Mouse (Mus musculus) CD8-positive naive resting alpha-beta T cell, adult 57 days (primary cell): ENCODE results near the gene Ranbp10. TPM values are rescaled to one million over a fixed set of nuclear protein-coding genes. Genes with fewer than 3 reads are reported as not detected.

Experiments
- total RNA-seq: library from RNA; stranded (reverse); gene quantifications from one replicate; pipeline ENCODE4 v1.2.4, GENCODE M21; 2023

The Ranbp10 gene
- total RNA-seq, result 44.5 TPM

DNA sequence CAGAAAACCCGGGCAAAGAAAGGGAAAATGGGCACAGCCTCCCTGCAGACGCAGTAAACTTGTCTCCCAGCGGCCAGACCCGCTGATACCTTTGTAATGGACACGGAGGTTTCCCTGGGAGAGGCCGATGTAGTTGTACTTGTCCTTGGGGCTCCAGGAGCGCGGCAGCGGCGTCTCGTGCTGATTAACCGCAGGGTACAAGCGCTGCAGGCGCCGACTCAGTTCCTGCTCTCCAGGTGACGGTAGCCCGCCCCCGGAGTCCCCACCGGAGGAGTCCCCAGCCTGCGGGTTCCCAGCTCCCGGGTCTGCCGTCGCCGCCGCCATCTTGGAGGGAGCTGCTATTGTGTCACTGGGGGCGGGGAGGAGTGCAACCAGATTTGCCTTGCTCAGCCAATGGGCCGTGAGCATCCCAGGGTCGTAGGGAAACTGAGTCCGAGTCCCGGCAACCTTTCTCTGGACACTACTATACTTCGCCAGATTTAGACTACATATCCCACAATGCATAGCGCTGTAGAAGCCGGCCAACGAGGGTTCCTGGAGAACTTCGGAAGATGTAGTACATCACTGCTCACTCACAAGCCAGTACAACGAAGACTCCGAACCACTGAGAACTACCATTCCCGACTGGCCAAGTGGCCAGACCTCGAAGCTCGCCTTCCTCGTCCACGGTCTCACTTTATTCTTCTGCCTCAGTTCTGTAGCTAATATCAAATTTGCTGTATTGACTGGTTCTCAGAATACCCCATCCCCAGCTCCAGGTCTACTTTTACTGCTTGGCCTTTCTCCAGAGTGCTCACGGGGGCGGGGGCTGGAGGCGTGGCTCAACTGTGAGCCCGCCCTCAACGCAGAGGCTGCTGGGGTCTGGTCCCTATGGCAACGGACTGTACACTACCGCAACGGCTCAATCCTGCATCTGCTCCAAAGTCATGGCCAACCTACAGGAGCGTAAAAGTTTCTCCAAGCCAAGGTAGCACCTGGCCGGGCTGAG is at the start of gene Ranbp10, which contains the start of gene Tsnaxip1:
Gene Ranbp10, minus strand, starts transcription at position 490 of the 988 bp plus-strand sequence.
Gene Tsnaxip1, plus strand, starts transcription at position 871 of the 988 bp plus-strand sequence.

DNA sequence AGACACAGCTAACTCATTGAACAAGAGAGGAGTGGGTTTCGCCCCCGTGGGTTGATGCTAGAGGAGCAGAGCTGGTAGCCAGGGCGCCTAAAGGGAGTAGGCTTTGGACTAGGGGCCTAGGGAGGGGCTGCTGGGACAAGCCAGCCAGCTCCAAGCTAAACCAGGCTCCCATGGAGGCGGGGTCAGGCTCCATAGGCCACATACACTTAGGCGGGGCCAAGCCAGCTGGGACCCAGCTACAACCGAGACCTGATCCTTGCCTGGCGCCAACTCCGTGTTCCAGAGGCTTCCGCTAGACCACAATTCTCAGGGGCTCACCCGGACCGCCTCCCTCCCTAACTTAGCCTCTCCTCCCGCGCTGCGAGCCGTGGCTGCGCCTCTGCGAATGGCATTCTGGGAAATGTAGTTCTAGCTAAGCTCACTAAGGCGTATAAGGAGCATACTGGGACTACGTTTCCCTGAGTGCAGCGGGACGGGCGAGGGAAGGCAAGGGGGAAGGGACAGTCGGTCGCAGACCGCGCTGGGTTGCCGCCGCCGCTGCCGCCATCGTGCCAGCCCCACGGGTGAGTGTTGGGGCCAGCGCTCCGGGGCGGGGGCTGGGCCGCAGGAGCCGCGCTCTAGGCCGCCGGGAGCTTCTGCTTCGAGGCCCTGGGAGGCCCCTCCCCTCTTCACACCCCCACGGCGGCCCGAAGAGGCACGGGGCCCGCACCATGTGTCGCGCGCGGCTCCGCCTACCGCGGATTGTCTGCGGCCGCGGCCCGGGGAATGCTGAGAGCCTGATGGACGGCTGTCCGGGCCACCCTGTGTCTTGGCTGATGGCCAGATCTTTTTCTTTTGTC is 33.2 kb upstream of the Ranbp10 start, which contains the start of gene Nutf2:
Gene Nutf2, plus strand, starts transcription at position 438 of the 839 bp plus-strand sequence.

DNA sequence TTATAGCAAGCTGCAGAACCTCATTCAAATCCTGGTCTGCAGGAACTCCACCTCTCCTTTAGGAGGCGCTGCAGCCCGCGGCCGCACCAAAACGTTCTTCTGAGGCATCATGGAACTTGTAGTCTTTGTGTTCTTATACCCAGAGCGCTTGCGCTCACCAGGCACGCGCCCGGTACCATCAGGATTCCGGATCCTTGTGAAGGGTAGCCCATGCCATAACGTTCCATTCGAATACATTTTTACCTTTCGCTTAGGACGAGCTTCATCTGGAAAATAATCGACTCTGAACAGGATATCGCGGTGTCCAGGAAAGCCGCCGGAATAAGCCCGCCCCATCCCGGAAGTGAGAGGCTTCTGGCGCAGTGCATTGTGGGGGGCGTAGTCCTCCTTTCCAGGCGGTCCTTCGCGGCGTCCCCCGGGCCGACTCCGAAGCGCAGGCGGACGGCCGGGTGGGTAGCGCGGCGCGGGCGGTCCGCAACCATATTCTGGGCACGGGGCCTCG is 27.6 kb upstream of the Ranbp10 start, which contains the start of gene Thap11:
Gene Thap11, plus strand, starts transcription at position 418 of the 502 bp plus-strand sequence.

DNA sequence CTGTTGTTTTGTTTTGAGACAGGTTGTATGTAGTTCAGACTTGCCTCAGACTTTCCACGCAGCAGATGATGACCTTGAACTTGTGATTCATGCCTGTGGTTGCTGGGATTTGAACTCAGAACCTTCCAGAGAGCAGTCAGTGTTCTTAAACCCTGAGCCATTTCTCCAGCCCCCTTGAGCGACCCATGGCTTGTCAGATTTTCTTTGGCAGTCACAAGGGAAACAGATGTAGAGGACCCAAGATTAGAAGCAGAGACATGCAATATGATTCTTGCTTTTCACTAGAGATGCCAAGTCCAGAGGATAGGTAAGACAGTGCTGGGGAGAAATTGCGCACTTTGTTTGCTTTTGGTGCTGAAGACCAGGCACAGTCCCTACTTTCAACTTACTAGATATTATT is 26.0 kb upstream of the Ranbp10 start, which contains the start of gene Cenpt:
Gene Cenpt, minus strand, starts transcription at position 101 of the 400 bp plus-strand sequence.

GRCm38 (mm10) chr8:105758277-105759108 is 68.7 kb downstream of the Ranbp10 start, which contains the start of gene Gfod2:
Gene Gfod2 (minus strand): TSS chr8:105758664.

Other genes starting within 250 kb of the Ranbp10 start
- 18.9 TPM for gene Ripor1, start 222.1 kb downstream of the Ranbp10 start, total RNA-seq
- gene Ctcf, start 190.8 kb downstream of the Ranbp10 start, total RNA-seq, result 148 TPM
- gene Agrp, start 190.0 kb downstream of the Ranbp10 start, total RNA-seq, result not detected
- 126 TPM for gene Carmil2, start 141.1 kb downstream of the Ranbp10 start, total RNA-seq
- 52.6 TPM for gene Acd, start 126.2 kb downstream of the Ranbp10 start, total RNA-seq
- gene Pard6a, start 126.2 kb downstream of the Ranbp10 start, total RNA-seq, result 10.6 TPM
- not detected for gene 4933405L10Rik, start 119.7 kb downstream of the Ranbp10 start, total RNA-seq
- 2.9 TPM for gene Enkd1, start 119.1 kb downstream of the Ranbp10 start, total RNA-seq
- 6.0 TPM for gene Gfod2, start 68.7 kb downstream of the Ranbp10 start, total RNA-seq
- gene Tsnaxip1, start 381 bp upstream of the Ranbp10 start, total RNA-seq, result 0.24 TPM
- gene Cenpt, start 25.9 kb upstream of the Ranbp10 start, total RNA-seq, result 18.6 TPM
- 18.5 TPM for gene Thap11, start 27.8 kb upstream of the Ranbp10 start, total RNA-seq
- gene Nutf2, start 33.2 kb upstream of the Ranbp10 start, total RNA-seq, result 18.0 TPM
- 87.4 TPM for gene Edc4, start 53.5 kb upstream of the Ranbp10 start, total RNA-seq
- gene Nrn1l, start 66.2 kb upstream of the Ranbp10 start, total RNA-seq, result not detected
- 23.3 TPM for gene Pskh1, start 73.1 kb upstream of the Ranbp10 start, total RNA-seq
- 6.9 TPM for gene Ctrl, start 106.5 kb upstream of the Ranbp10 start, total RNA-seq
- gene Psmb10, start 111.1 kb upstream of the Ranbp10 start, total RNA-seq, result 138 TPM
- not detected for gene Lcat, start 116.0 kb upstream of the Ranbp10 start, total RNA-seq
- 17.1 TPM for gene Slc12a4, start 138.7 kb upstream of the Ranbp10 start, total RNA-seq
- not detected for gene Dpep3, start 152.1 kb upstream of the Ranbp10 start, total RNA-seq
- gene Dus2, start 164.0 kb upstream of the Ranbp10 start, total RNA-seq, result 17.1 TPM
- not detected for gene Dpep2nb, start 178.6 kb upstream of the Ranbp10 start, total RNA-seq
- 6.6 TPM for gene Ddx28, start 184.5 kb upstream of the Ranbp10 start, total RNA-seq
- gene Nfatc3, start 231.5 kb upstream of the Ranbp10 start, total RNA-seq, result 184 TPM